Mouse (Mus musculus): ENCODE data around the gene Drd3. TPM values are rescaled to one million over a fixed set of nuclear protein-coding genes. Genes with fewer than 3 reads are reported as not detected.

Gene Drd3
- polyA plus RNA-seq, 1 experiment from 2014 or later: not detected

DNA sequence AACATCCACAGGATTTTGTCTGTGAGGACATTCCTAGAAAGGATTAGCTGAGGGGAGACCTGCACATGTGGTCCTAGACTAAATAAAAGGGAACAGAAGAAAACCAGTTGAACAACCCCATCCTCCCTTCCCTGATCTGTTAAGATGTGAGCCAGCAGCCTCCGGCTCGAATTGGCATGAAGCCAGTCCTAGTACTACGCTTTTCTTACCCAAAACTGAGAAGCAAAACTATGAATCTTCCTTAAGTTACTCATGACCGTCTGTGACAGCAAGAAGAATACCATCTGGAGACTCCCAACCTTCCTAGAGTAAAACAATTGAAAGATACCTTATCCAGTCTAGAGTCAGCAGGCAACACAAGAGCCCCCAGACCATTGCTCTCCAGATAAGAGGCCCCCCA is 15.9 kb upstream of the Drd3 start:
- Histone ChIP-seq H3K4me1 (replicated peaks) (no peaks in the 10 kb centered on the region), H3K9ac (no peak overlapping the region), H3K4me3 (no peak overlapping the region), H3K36me3 (no peaks in the 10 kb centered on the region), H3K27me3 (no peaks in the 10 kb centered on the region), H3K4me2 (no peak overlapping the region), H3K27ac (replicated peaks) (no peak overlapping the region), H3K9me3 (no peaks in the 10 kb centered on the region)
- WGBS: 81% methylated on average over 4 of the region's 4 CpGs
- ATAC-seq (ENCODE audit: low read depth): no peak

DNA sequence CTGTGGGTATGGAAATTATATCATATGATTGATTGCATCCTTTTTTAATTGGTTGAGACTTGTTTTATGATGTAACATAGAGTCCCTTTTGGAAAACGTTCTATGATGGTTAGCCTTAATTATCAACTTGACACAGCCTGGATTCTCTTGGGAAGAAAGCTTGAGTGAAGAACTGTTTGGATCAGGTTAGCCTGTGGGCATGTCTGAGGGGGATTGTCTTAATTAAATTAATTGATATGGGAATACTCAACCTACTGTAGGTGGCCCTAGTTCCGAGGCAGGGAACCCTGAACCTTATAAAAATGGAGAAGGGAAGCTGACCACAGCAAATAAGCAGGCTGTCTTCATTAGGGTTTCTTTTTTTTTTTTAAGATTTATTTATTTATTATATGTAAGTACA is 12.9 kb upstream of the Drd3 start:
- Histone ChIP-seq H3K27ac (replicated peaks) (no peak overlapping the region), H3K9ac (no peak overlapping the region), H3K36me3 (no peaks in the 10 kb centered on the region), H3K4me1 (replicated peaks) (no peaks in the 10 kb centered on the region), H3K4me2 (no peak overlapping the region), H3K9me3 (no peaks in the 10 kb centered on the region), H3K27me3 (no peaks in the 10 kb centered on the region), H3K4me3 (no peak overlapping the region)
- 67% methylated on average over 2 of the region's 2 CpGs for WGBS
- no peak for ATAC-seq (ENCODE audit: low read depth)

DNA sequence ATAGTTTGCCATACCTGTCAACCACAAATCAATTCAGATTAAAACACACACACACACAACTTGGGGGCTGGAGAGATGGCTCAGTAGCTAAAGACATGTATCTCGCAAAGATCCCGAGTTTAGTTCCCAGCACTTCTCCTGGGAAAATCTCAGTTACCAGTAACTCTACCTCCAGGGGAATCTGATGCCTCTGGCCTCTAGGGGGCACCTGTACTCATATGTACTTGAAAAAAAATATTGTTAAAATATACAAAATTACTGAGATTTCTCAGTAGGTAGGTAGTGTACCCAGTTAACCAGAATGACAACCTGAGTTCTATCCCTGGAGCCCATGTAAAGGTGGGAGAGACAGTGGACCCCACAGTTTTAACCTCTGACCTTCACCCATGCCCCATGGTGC is 5.4 kb upstream of the Drd3 start:
- Histone ChIP-seq H3K27ac (replicated peaks) (no peak overlapping the region), H3K4me2 (no peak overlapping the region), H3K36me3 (no peaks in the 10 kb centered on the region), H3K4me3 (no peak overlapping the region), H3K9ac (no peak overlapping the region), H3K4me1 (replicated peaks) (no peaks in the 10 kb centered on the region), H3K9me3 (no peaks in the 10 kb centered on the region), H3K27me3 (no peaks in the 10 kb centered on the region)
- ATAC-seq (ENCODE audit: low read depth): no peak
- 87% methylated on average over 2 of the region's 2 CpGs for WGBS

DNA sequence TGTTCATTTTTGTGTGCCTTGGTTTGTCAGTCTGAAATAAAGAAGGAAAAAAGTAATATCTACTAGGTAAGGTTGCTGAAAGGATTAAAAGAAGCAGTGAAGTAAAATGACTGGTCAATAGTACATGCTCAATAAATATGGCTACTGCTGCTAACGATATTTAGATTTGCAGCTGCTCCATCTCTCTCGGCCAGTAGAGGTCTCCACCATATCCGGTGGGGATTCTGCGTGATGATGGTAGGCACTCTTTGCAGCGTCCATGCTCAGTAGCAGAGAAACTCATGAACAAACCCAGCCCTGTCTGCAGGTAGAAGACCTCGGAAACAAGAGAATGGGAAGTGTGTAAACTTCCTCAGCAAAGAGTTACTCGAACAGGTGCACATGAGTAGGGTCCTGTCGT is 926 bp upstream of the Drd3 start:
- no peaks in the 10 kb centered on the region; the same call in 1 of the 2 replicates for H3K4me1 ChIP-seq (replicated peaks)
- 82% methylated on average over 8 of the region's 8 CpGs for WGBS
- H3K4me2 ChIP-seq: no peak overlapping the region
- ATAC-seq (ENCODE audit: low read depth): no peak
- no peak overlapping the region for H3K9ac ChIP-seq
- no peaks in the 10 kb centered on the region for H3K36me3 ChIP-seq
- no peak overlapping the region for H3K27ac ChIP-seq (replicated peaks)
- no peaks in the 10 kb centered on the region for H3K9me3 ChIP-seq
- H3K4me3 ChIP-seq: no peak overlapping the region
- H3K27me3 ChIP-seq: no peaks in the 10 kb centered on the region

DNA sequence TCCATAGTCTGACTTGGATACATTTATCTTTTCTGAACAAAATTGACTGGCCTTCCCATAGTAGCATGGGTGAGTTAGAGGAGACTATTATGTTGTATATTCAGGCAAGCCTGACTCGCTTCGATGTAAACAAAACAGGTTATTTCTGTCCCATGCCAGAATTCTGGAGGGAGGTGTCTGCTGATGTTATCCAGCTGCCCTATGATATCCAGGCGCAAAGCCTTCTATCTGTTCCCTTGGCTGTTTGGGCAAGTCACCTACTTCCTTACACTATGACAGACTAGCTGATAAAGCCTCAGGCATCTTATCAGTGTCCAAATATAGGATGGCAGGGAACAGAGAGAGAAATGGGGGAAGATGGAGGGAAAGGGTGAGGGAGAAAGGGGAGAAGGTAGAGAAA is 18.5 kb downstream of the Drd3 start:
- Histone ChIP-seq H3K4me2 (no peak overlapping the region), H3K27ac (replicated peaks) (no peak overlapping the region), H3K36me3 (no peaks in the 10 kb centered on the region), H3K4me1 (replicated peaks) (no peaks in the 10 kb centered on the region), H3K9ac (no peak overlapping the region), H3K27me3 (no peaks in the 10 kb centered on the region), H3K9me3 (no peaks in the 10 kb centered on the region), H3K4me3 (no peak overlapping the region)
- WGBS: 92% methylated on average over 3 of the region's 3 CpGs
- ATAC-seq (ENCODE audit: low read depth): no peak

- no peak overlapping the region for H3K4me2 ChIP-seq
- H3K9me3 ChIP-seq: no peaks in the 10 kb centered on the region
- H3K4me3 ChIP-seq: no peak overlapping the region
- H3K36me3 ChIP-seq: no peaks in the 10 kb centered on the region
- no peak overlapping the region for H3K9ac ChIP-seq
- no peaks in the 10 kb centered on the region for H3K27me3 ChIP-seq
- no peak for ATAC-seq (ENCODE audit: low read depth)
- WGBS: 97% methylated on average over 1 of the region's 1 CpGs
- no peaks in the 10 kb centered on the region for H3K4me1 ChIP-seq (replicated peaks)
- H3K27ac ChIP-seq (replicated peaks): no peak overlapping the region
Observed at GRCm38 (mm10) chr16:43772766-43773165, 18.9 kb downstream of the Drd3 start.

DNA sequence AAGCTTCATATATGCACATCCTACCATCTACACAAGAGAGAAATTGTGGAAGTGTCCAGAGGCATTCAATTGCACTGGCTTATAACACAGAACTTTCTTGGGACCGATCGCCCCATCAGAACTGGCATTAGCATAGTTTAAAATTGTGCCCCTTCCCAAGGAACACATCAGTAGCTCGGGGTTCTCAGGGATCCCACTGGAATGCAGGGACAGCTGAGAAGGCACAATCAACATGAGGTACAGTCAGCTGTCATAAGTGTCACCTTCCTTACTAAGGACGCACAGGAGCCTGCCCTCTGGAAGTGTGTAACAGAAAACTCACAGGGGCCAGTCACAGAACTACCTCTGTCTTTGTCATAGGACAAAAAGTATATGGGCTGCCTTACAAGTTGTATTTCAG is 19.7 kb downstream of the Drd3 start:
- Histone ChIP-seq H3K4me1 (replicated peaks) (no peaks in the 10 kb centered on the region), H3K9me3 (no peaks in the 10 kb centered on the region), H3K4me3 (no peak overlapping the region), H3K4me2 (no peak overlapping the region), H3K36me3 (no peaks in the 10 kb centered on the region), H3K27me3 (no peaks in the 10 kb centered on the region), H3K9ac (no peak overlapping the region), H3K27ac (replicated peaks) (no peak overlapping the region)
- 92% methylated on average over 4 of the region's 4 CpGs for WGBS
- ATAC-seq (ENCODE audit: low read depth): no peak

GRCm38 (mm10) chr16:43776886-43777285 is 23.1 kb downstream of the Drd3 start:
- H3K9me3 ChIP-seq: no peaks in the 10 kb centered on the region
- no peak overlapping the region for H3K9ac ChIP-seq
- H3K36me3 ChIP-seq: no peaks in the 10 kb centered on the region
- ATAC-seq (ENCODE audit: low read depth): no peak
- WGBS: 78% methylated on average over 3 of the region's 3 CpGs
- H3K4me1 ChIP-seq (replicated peaks): no peaks in the 10 kb centered on the region
- H3K27ac ChIP-seq (replicated peaks): no peak overlapping the region
- no peak overlapping the region for H3K4me3 ChIP-seq
- H3K4me2 ChIP-seq: no peak overlapping the region
- no peaks in the 10 kb centered on the region for H3K27me3 ChIP-seq

DNA sequence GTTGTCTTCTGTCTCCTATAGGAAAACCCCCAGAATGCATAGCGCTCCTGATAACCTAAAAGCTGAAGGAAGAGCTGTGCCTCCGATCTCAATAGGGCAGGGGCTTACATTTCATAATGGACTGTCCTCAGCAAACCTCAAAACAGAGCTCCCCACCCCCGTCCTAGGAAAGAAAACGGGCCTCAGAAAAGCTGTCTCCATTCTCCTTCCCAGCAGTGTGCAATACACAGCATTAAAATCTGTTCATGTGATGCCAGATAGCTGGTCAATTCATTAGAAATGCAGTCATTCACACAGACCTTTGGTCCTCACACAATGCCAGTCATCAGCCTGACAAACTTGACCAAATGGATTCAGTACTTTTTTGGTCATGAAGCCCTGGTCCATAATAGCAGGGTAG is 45.7 kb downstream of the Drd3 start:
- ATAC-seq (ENCODE audit: low read depth): no peak
- Histone ChIP-seq H3K4me1 (replicated peaks) (peaks cover 38% of the 10 kb centered on the region), H3K36me3 (no peaks in the 10 kb centered on the region), H3K4me3 (no peak overlapping the region), H3K27me3 (0 out of 2 replicates have a peak, but pooled peaks cover 3% of the 10 kb centered on the region), H3K4me2 (no peak overlapping the region), H3K27ac (replicated peaks) (no peak overlapping the region), H3K9ac (no peak overlapping the region), H3K9me3 (0 out of 2 replicates have a peak, but pooled peaks cover 4% of the 10 kb centered on the region)
- WGBS: 24% methylated on average over 4 of the region's 4 CpGs

GRCm38 (mm10) chr16:43800119-43800721 is 46.4 kb downstream of the Drd3 start:
- H3K4me3 ChIP-seq: no peak overlapping the region
- H3K4me2 ChIP-seq: peak overlapping the region; percentile 30
- H3K27ac ChIP-seq (replicated peaks): peak overlapping the region; percentile 38; the same call in 1 of the 2 replicates
- H3K4me1 ChIP-seq (replicated peaks): peaks cover 38% of the 10 kb centered on the region
- H3K27me3 ChIP-seq: 0 out of 2 replicates have a peak, but pooled peaks cover 3% of the 10 kb centered on the region
- H3K36me3 ChIP-seq: no peaks in the 10 kb centered on the region
- peak; percentile 51 for ATAC-seq (ENCODE audit: low read depth)
- 0 out of 2 replicates have a peak, but pooled peaks cover 4% of the 10 kb centered on the region for H3K9me3 ChIP-seq
- H3K9ac ChIP-seq: no peak overlapping the region
- 4% methylated on average over 13 of the region's 13 CpGs for WGBS

GRCm38 (mm10) chr16:43801137-43801536 is 47.3 kb downstream of the Drd3 start:
- H3K4me1 ChIP-seq (replicated peaks): peaks cover 38% of the 10 kb centered on the region
- H3K4me2 ChIP-seq: no peak overlapping the region
- H3K9ac ChIP-seq: no peak overlapping the region
- 0 out of 2 replicates have a peak, but pooled peaks cover 4% of the 10 kb centered on the region for H3K9me3 ChIP-seq
- no peak for ATAC-seq (ENCODE audit: low read depth)
- no peak overlapping the region for H3K4me3 ChIP-seq
- H3K27me3 ChIP-seq: 0 out of 2 replicates have a peak, but pooled peaks cover 3% of the 10 kb centered on the region
- H3K27ac ChIP-seq (replicated peaks): peak overlapping the region; percentile 49; the same call in 1 of the 2 replicates
- 36% methylated on average over 3 of the region's 3 CpGs for WGBS
- no peaks in the 10 kb centered on the region for H3K36me3 ChIP-seq

GRCm38 (mm10) chr16:43801791-43802307 is 48.0 kb downstream of the Drd3 start:
- H3K9ac ChIP-seq: peak overlapping the region; percentile 61
- H3K27ac ChIP-seq (replicated peaks): peak overlapping the region; percentile 49; the same call in 1 of the 2 replicates
- H3K27me3 ChIP-seq: 0 out of 2 replicates have a peak, but pooled peaks cover 3% of the 10 kb centered on the region
- peaks cover 38% of the 10 kb centered on the region for H3K4me1 ChIP-seq (replicated peaks)
- H3K4me3 ChIP-seq: peak overlapping the region; percentile 38
- ATAC-seq (ENCODE audit: low read depth): peak; percentile 77
- WGBS: under 1% methylated on average over 18 of the region's 18 CpGs
- peak overlapping the region; percentile 71 for H3K4me2 ChIP-seq
- H3K36me3 ChIP-seq: no peaks in the 10 kb centered on the region
- 0 out of 2 replicates have a peak, but pooled peaks cover 2% of the 10 kb centered on the region for H3K9me3 ChIP-seq

DNA sequence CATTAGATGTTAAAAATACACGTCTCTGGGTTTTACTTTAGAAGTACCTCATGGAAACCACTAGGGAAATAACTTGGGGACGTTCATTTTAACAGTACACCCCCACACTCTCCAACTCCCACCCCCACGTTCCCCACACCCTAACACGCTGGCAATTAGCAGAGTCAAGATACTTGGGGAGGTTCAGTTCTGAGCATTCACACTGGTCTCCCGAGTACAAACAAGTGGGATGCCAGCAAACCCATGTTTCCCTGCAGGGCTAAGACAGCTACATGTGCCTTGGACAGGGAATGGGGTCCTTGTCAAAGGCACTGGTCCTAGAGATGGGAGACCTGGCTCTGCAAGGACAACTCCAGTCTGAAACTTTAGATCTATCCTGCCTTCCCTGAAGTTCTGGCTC is 48.6 kb downstream of the Drd3 start:
- no peaks in the 10 kb centered on the region for H3K9me3 ChIP-seq
- no peak for ATAC-seq (ENCODE audit: low read depth)
- H3K4me3 ChIP-seq: no peak overlapping the region
- no peak overlapping the region for H3K27ac ChIP-seq (replicated peaks)
- H3K4me2 ChIP-seq: no peak overlapping the region
- no peaks in the 10 kb centered on the region for H3K36me3 ChIP-seq
- 50% methylated on average over 5 of the region's 5 CpGs for WGBS
- no peak overlapping the region for H3K9ac ChIP-seq
- 0 out of 2 replicates have a peak, but pooled peaks cover 3% of the 10 kb centered on the region for H3K27me3 ChIP-seq
- H3K4me1 ChIP-seq (replicated peaks): peaks cover 38% of the 10 kb centered on the region

All from neural tube, embryonic 13.5 days (tissue).